13 mouse cellular contexts compared by ENCODE assay signal in the genomic region with DNA sequence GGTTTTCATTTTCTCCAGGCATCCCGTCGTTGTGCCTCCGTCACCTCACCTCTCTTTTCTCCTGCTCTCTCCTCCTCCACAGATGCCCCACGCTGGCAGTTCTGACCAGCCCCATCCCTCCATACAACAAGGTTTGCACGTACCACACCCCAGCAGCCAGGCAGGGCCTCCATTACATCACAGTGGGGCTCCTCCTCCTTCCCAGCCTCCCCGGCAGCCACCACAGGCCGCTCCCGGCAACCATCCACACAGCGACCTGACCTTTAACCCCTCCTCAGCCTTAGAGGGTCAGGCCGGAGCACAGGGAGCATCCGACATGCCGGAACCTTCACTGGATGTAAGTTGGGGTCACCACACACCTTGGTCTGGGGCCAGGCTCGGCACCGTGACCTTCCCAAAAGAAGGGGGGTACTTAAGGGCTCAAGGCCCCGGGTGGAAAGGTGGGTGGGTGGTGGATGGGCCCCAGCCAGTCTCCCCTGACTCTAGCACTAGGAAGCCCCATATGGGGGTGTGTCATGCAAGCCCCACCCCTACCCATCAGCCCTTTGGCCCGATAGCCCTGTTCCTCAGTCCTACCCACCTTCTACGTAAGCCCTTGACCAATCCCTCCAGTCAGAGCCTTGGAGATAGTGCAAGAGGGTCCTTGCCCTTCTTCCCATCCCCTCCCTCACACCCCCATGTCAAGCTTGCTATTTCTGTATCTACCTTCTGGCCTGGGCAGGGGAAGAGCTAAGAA. TPM values are rescaled to one million over a fixed set of nuclear protein-coding genes. Genes with fewer than 3 reads are reported as not detected.
DNase-seq lines count a peak whose midpoint lies in the region; ATAC-seq and TF ChIP-seq lines count a peak whose summit lies in the region.
"Had no signal": no experiment of that assay in that cellular context is flagged by ENCODE, and none has a peak within 500 bp of the region (broad histone marks: within the 10 kb centered on the region; RNA-seq: fewer than 3 reads in every experiment).

No protein-coding gene starts in this region.

- peaks cover 99% of the 10 kb centered on the region for H3K36me3 ChIP-seq in kidney, embryonic 15.5 days
- peaks cover 32% of the 10 kb centered on the region for H3K36me3 ChIP-seq in ES-E14 (ENCODE audit: control insufficient read depth, insufficient read depth, low read length, poor library complexity, severe bottlenecking)
- H3K36me3 ChIP-seq in hindbrain, embryonic 14.5 days (replicated peaks; ENCODE audit: control insufficient read depth, insufficient read depth), result peaks cover 100% of the 10 kb centered on the region
- H3K36me3 ChIP-seq in liver, embryonic 16.5 days (ENCODE audit: control insufficient read depth, insufficient read depth), result peaks cover 15% of the 10 kb centered on the region

- no peak for DNase-seq in kidney, postnatal 14 days
- DNase-seq in ES-E14 (ENCODE audit: low read depth, low spot score), result peak; percentile 49
- DNase-seq in hindbrain, embryonic 14.5 days (ENCODE audit: low spot score), result no peak
- DNase-seq in urinary bladder, postnatal 36 days (ENCODE audit: low spot score in 2 of 2), result no peak
- DNase-seq: adrenal gland, adult 2 months; cerebellum, adult 11 months had no signal

- H3K4me2 ChIP-seq in kidney, embryonic 15.5 days, result no peak overlapping the region
- H3K4me2 ChIP-seq in hindbrain, embryonic 14.5 days (replicated peaks), result no peak overlapping the region
- no peak overlapping the region for H3K4me2 ChIP-seq in liver, embryonic 16.5 days (ENCODE audit: low read depth, low read length)
- H3K4me2 ChIP-seq: embryonic facial prominence, embryonic 13.5 days; limb, embryonic 12.5 days; neural tube, embryonic 15.5 days had no signal

- 74% methylated on average over 17 of the region's 17 CpGs for WGBS in kidney, embryonic 15.5 days
- 67% methylated on average over 17 of the region's 17 CpGs for WGBS in hindbrain, embryonic 14.5 days
- 74% methylated on average over 17 of the region's 17 CpGs for WGBS in liver, embryonic 16.5 days (ENCODE audit: insufficient replicate concordance)

- peaks cover 4% of the 10 kb centered on the region; the same call in 1 of the 2 replicates for H3K4me1 ChIP-seq in kidney, embryonic 15.5 days
- peaks cover 8 to 19% of the 10 kb centered on the region in 2 experiments; a peak in 3 of 4 replicates for H3K4me1 ChIP-seq in ES-E14 (ENCODE audit: control insufficient read depth in 2 of 2, insufficient read depth in 2 of 2, low read length in 2 of 2, poor library complexity in 1 of 2)
- no peaks in the 10 kb centered on the region for H3K4me1 ChIP-seq in hindbrain, embryonic 14.5 days (replicated peaks; ENCODE audit: control insufficient read depth, insufficient read depth, low read length)
- no peaks in the 10 kb centered on the region for H3K4me1 ChIP-seq in liver, embryonic 16.5 days (ENCODE audit: control insufficient read depth, low read depth, low read length)
- H3K4me1 ChIP-seq: embryonic facial prominence, embryonic 13.5 days; limb, embryonic 12.5 days had no signal

- no peak overlapping the region for H3K9ac ChIP-seq in kidney, embryonic 15.5 days
- peak overlapping the region; percentile 74 for H3K9ac ChIP-seq in ES-E14 (ENCODE audit: insufficient read depth, low read depth, low read length, poor library complexity, severe bottlenecking)
- no peak overlapping the region for H3K9ac ChIP-seq in hindbrain, embryonic 14.5 days
- no peak overlapping the region for H3K9ac ChIP-seq in liver, embryonic 16.5 days (ENCODE audit: low read depth, low read length)
- H3K9ac ChIP-seq: embryonic facial prominence, embryonic 13.5 days; limb, embryonic 12.5 days; neural tube, embryonic 15.5 days had no signal

- H3K27me3 ChIP-seq in kidney, embryonic 15.5 days, result no peaks in the 10 kb centered on the region
- H3K27me3 ChIP-seq in hindbrain, embryonic 14.5 days (ENCODE audit: control insufficient read depth, insufficient read depth, low read length), result no peaks in the 10 kb centered on the region
- H3K27me3 ChIP-seq in liver, embryonic 16.5 days (ENCODE audit: control insufficient read depth, insufficient read depth, low read depth, low read length), result no peaks in the 10 kb centered on the region
- H3K27me3 ChIP-seq: embryonic facial prominence, embryonic 13.5 days; limb, embryonic 12.5 days; neural tube, embryonic 15.5 days had no signal

- no peak overlapping the region for H3K4me3 ChIP-seq in kidney, embryonic 15.5 days (replicated peaks)
- H3K4me3 ChIP-seq in ES-E14 (ENCODE audit: insufficient read depth in 1 of 2, low read depth in 1 of 2, low read length in 2 of 2, poor library complexity in 1 of 2, severe bottlenecking in 1 of 2), result peak overlapping the region; percentile 61 to 77
- H3K4me3 ChIP-seq in hindbrain, embryonic 14.5 days (replicated peaks; ENCODE audit: low read length), result no peak overlapping the region
- no peak overlapping the region for H3K4me3 ChIP-seq in liver, embryonic 16.5 days (ENCODE audit: low read depth, low read length)
- H3K4me3 ChIP-seq: embryonic facial prominence, embryonic 13.5 days; limb, embryonic 12.5 days; neural tube, embryonic 15.5 days had no signal

- ATAC-seq in kidney, embryonic 15.5 days (replicated peaks; ENCODE audit: low FRiP score), result peak; percentile 19; the same call in 1 of the 2 replicates
- no peak for ATAC-seq in hindbrain, embryonic 14.5 days (ENCODE audit: low FRiP score)
- ATAC-seq in liver, embryonic 16.5 days (ENCODE audit: low read depth), result peak; percentile 61; the same call in 1 of the 2 replicates
- no peak for ATAC-seq in granulocyte monocyte progenitor cell, adult 5-6 weeks (replicated peaks; ENCODE audit: poor library complexity, severe bottlenecking)
- ATAC-seq in inflammation-experienced regulatory T-cells, adult 6 months, result no peak

- in situ Hi-C loops in ES-E14 (cut with MboI; ENCODE audit: low sequenced_read_pairs in 2 of 2, unreplicated experiment in 2 of 2), result no loop called here

- H3K27ac ChIP-seq in kidney, embryonic 15.5 days, result no peak overlapping the region
- H3K27ac ChIP-seq in ES-E14 (ENCODE audit: insufficient read depth, low read depth, low read length, poor library complexity, severe bottlenecking), result peak overlapping the region; percentile 45
- peak overlapping the region; percentile 4; the same call in 1 of the 2 replicates for H3K27ac ChIP-seq in hindbrain, embryonic 14.5 days
- no peak overlapping the region for H3K27ac ChIP-seq in liver, embryonic 16.5 days (ENCODE audit: low read length)
- H3K27ac ChIP-seq: embryonic facial prominence, embryonic 13.5 days; neural tube, embryonic 15.5 days had no signal

- H3K9me3 ChIP-seq in kidney, embryonic 15.5 days (replicated peaks), result no peaks in the 10 kb centered on the region
- H3K9me3 ChIP-seq in ES-E14 (ENCODE audit: control insufficient read depth, insufficient read depth, low read depth, low read length), result no peaks in the 10 kb centered on the region
- no peaks in the 10 kb centered on the region for H3K9me3 ChIP-seq in hindbrain, embryonic 14.5 days (ENCODE audit: control insufficient read depth, low read length)
- no peaks in the 10 kb centered on the region for H3K9me3 ChIP-seq in liver, embryonic 16.5 days (replicated peaks; ENCODE audit: control insufficient read depth, low read length)
- H3K9me3 ChIP-seq: embryonic facial prominence, embryonic 13.5 days; limb, embryonic 12.5 days; neural tube, embryonic 15.5 days had no signal

TF ChIP-seq in ES-E14, 5 proteins besides CTCF, POLR2A, EP300 and RAD21:
- no peak for TF ChIP-seq ZNF384 (IDR thresholded peaks at IDR 0.05; ENCODE audit: low read depth, low read length)
- TF ChIP-seq MAFK (IDR thresholded peaks at IDR 0.05; ENCODE audit: insufficient read depth, low read depth, low read length), result no peak

RNA-seq across cellular contexts. Expression of gene Ppif, which starts 32.6 kb away (rescaled TPM):
- polyA plus RNA-seq in kidney, embryonic 15.5 days (2015; fragmentation: Nextera tagmentation; extraction: Ambion mirVana), result 41.5 and 42.1 TPM in 2 replicates
- total RNA-seq in ES-E14 (2012; rRNA removed), result 24.9 and 27.0 TPM in 2 replicates
- 29.5 and 31.8 TPM in 2 replicates for polyA plus RNA-seq in hindbrain, embryonic 14.5 days (2014; fragmentation: Nextera tagmentation; extraction: Ambion mirVana)
- 20.5 and 26.0 TPM in 2 replicates for polyA plus RNA-seq in liver, embryonic 16.5 days (2015; fragmentation: Nextera tagmentation; extraction: Ambion mirVana)
- total RNA-seq in granulocyte monocyte progenitor cell, adult 5-6 weeks (2014; fragmentation: Nextera tagmentation), result 91.9 and 93.5 TPM in 2 replicates
- 21.8 and 23.8 TPM in 2 replicates for total RNA-seq in granulocyte monocyte progenitor cell, adult 5-6 weeks (2017)
- polyA plus RNA-seq in inflammation-experienced regulatory T-cells, adult 6 months (2017; shearing (Covaris generic)), result 10 to 100 TPM; 19.9 to 30.3 (median 23.0) TPM

Comparison
In these comparisons a context has a peak if more than half of its experiments do, and no peak if none do; other contexts are left out.
1. ATAC-seq: peak in kidney, embryonic 15.5 days (single experiment) and liver, embryonic 16.5 days (single experiment); none in hindbrain, embryonic 14.5 days (single experiment), granulocyte monocyte progenitor cell, adult 5-6 weeks (single experiment) and inflammation-experienced regulatory T-cells, adult 6 months (single experiment).
2. H3K27ac ChIP-seq: peak in ES-E14 (single experiment) and hindbrain, embryonic 14.5 days (single experiment); none in kidney, embryonic 15.5 days (single experiment) and liver, embryonic 16.5 days (single experiment).
3. H3K4me3 ChIP-seq: peak in ES-E14 (2 of 2); none in kidney, embryonic 15.5 days (single experiment), hindbrain, embryonic 14.5 days (single experiment) and liver, embryonic 16.5 days (single experiment).